Mouse (Mus musculus): ENCODE data around the gene Fbxl13.

GRCm38 (mm10) chr5:21496321-21496720 is 149.1 kb downstream of the Fbxl13 start:
- TF ChIP-seq CTCF (conservative IDR thresholded peaks at IDR 0.05 in 1 of 2, IDR thresholded peaks at IDR 0.05 in 1 of 2; ENCODE audit: low read depth in 2 of 2, low read length in 2 of 2) = no peak
- TF ChIP-seq E2F4 (IDR thresholded peaks at IDR 0.05; ENCODE audit: insufficient replicate concordance, low read depth, low read length) = no peak
- TF ChIP-seq TCF12 (IDR thresholded peaks at IDR 0.05; ENCODE audit: low read depth, low read length) = no peak
- TF ChIP-seq POLR2A (IDR thresholded peaks at IDR 0.05; ENCODE audit: low read depth, low read length) = no peak
- no peak for TF ChIP-seq MAX (IDR thresholded peaks at IDR 0.05; ENCODE audit: low read length)
- TF ChIP-seq CHD2 (IDR thresholded peaks at IDR 0.05; ENCODE audit: low read length) = no peak
- no peak for TF ChIP-seq HCFC1 (IDR thresholded peaks at IDR 0.05; ENCODE audit: low read depth, low read length)

Measured in CH12.LX (cell line).